Mouse (Mus musculus): ENCODE results near the gene Zfp697. TPM values are rescaled to one million over a fixed set of nuclear protein-coding genes. Genes with fewer than 3 reads are reported as not detected.
A peak's percentile ranks its signal among the peaks of the same experiment; 100 is the strongest.

Zfp697 gene
- polyA plus RNA-seq, 1 experiment from 2014 or later, result 9.5 TPM

GRCm38 (mm10) chr3:98340818-98341594 is 41.3 kb upstream of the Zfp697 start:
- Histone ChIP-seq H3K36me3 (ENCODE audit: control insufficient read depth, insufficient read depth, low read length) (no peaks in the 10 kb centered on the region), H3K4me1 (ENCODE audit: control insufficient read depth, insufficient read depth, low read length) (peaks cover 21% of the 10 kb centered on the region), H3K9ac (ENCODE audit: low read length) (no peak overlapping the region), H3K9me3 (ENCODE audit: control insufficient read depth, low read length) (no peaks in the 10 kb centered on the region), H3K4me3 (ENCODE audit: low read depth, low read length) (no peak overlapping the region), H3K27ac (ENCODE audit: low read depth, low read length) (no peak overlapping the region), H3K27me3 (ENCODE audit: control insufficient read depth, insufficient read depth, low read length) (no peaks in the 10 kb centered on the region), H3K4me2 (no peak overlapping the region)
- ATAC-seq (ENCODE audit: low FRiP score) (no peak), DNase-seq (ENCODE audit: low spot score, missing footprints) (peak; percentile 71)
- WGBS, result 82% methylated on average over 17 of the region's 17 CpGs

GRCm38 (mm10) chr3:98343235-98343634 is 39.0 kb upstream of the Zfp697 start:
- no peak for DNase-seq (ENCODE audit: low spot score, missing footprints)

GRCm38 (mm10) chr3:98348106-98348505 is 34.2 kb upstream of the Zfp697 start:
- H3K27ac ChIP-seq (ENCODE audit: low read depth, low read length), result no peak overlapping the region
- H3K4me2 ChIP-seq, result no peak overlapping the region
- H3K9ac ChIP-seq (ENCODE audit: low read length), result no peak overlapping the region
- no peaks in the 10 kb centered on the region for H3K36me3 ChIP-seq (ENCODE audit: control insufficient read depth, insufficient read depth, low read length)
- H3K4me3 ChIP-seq (ENCODE audit: low read depth, low read length), result no peak overlapping the region
- no peaks in the 10 kb centered on the region; the same call in 1 of the 2 replicates for H3K4me1 ChIP-seq (ENCODE audit: control insufficient read depth, insufficient read depth, low read length)
- DNase-seq (ENCODE audit: low spot score, missing footprints), result no peak
- no peaks in the 10 kb centered on the region for H3K27me3 ChIP-seq (ENCODE audit: control insufficient read depth, insufficient read depth, low read length)
- no peak for ATAC-seq (ENCODE audit: low FRiP score)
- 89% methylated on average over 6 of the region's 6 CpGs for WGBS
- H3K9me3 ChIP-seq (ENCODE audit: control insufficient read depth, low read length), result no peaks in the 10 kb centered on the region

More at GRCm38 (mm10) chr3:98343235-98343634, 39.0 kb upstream of the Zfp697 start:
- H3K4me2 ChIP-seq, result no peak overlapping the region
- no peak overlapping the region for H3K9ac ChIP-seq (ENCODE audit: low read length)
- H3K27ac ChIP-seq (ENCODE audit: low read depth, low read length), result no peak overlapping the region
- H3K27me3 ChIP-seq (ENCODE audit: control insufficient read depth, insufficient read depth, low read length), result no peaks in the 10 kb centered on the region
- no peaks in the 10 kb centered on the region for H3K36me3 ChIP-seq (ENCODE audit: control insufficient read depth, insufficient read depth, low read length)
- 88% methylated on average over 3 of the region's 3 CpGs for WGBS
- H3K9me3 ChIP-seq (ENCODE audit: control insufficient read depth, low read length), result no peaks in the 10 kb centered on the region
- no peak overlapping the region for H3K4me3 ChIP-seq (ENCODE audit: low read depth, low read length)
- H3K4me1 ChIP-seq (ENCODE audit: control insufficient read depth, insufficient read depth, low read length), result peaks cover 5% of the 10 kb centered on the region; the same call in 1 of the 2 replicates
- no peak for ATAC-seq (ENCODE audit: low FRiP score)

GRCm38 (mm10) chr3:98348705-98349104 is 33.6 kb upstream of the Zfp697 start:
- no peaks in the 10 kb centered on the region for H3K27me3 ChIP-seq (ENCODE audit: control insufficient read depth, insufficient read depth, low read length)
- peak; percentile 83 for DNase-seq (ENCODE audit: low spot score, missing footprints)

GRCm38 (mm10) chr3:98353892-98354291 is 28.4 kb upstream of the Zfp697 start:
- H3K27ac ChIP-seq (ENCODE audit: low read depth, low read length), result no peak overlapping the region
- H3K9me3 ChIP-seq (ENCODE audit: control insufficient read depth, low read length), result no peaks in the 10 kb centered on the region
- H3K4me2 ChIP-seq, result no peak overlapping the region
- no peaks in the 10 kb centered on the region for H3K36me3 ChIP-seq (ENCODE audit: control insufficient read depth, insufficient read depth, low read length)
- H3K4me1 ChIP-seq (ENCODE audit: control insufficient read depth, insufficient read depth, low read length), result no peaks in the 10 kb centered on the region
- no peak overlapping the region for H3K4me3 ChIP-seq (ENCODE audit: low read depth, low read length)
- ATAC-seq (ENCODE audit: low FRiP score) (no peak), DNase-seq (ENCODE audit: low spot score, missing footprints) (peak; percentile 96)
- H3K9ac ChIP-seq (ENCODE audit: low read length), result no peak overlapping the region
- H3K27me3 ChIP-seq (ENCODE audit: control insufficient read depth, insufficient read depth, low read length), result no peaks in the 10 kb centered on the region
- WGBS, result 31% methylated on average over 7 of the region's 7 CpGs

More at GRCm38 (mm10) chr3:98348705-98349104, 33.6 kb upstream of the Zfp697 start:
- Histone ChIP-seq H3K27ac (ENCODE audit: low read depth, low read length) (no peak overlapping the region), H3K9me3 (ENCODE audit: control insufficient read depth, low read length) (no peaks in the 10 kb centered on the region), H3K9ac (ENCODE audit: low read length) (no peak overlapping the region), H3K36me3 (ENCODE audit: control insufficient read depth, insufficient read depth, low read length) (no peaks in the 10 kb centered on the region), H3K4me2 (no peak overlapping the region), H3K4me3 (ENCODE audit: low read depth, low read length) (no peak overlapping the region), H3K4me1 (ENCODE audit: control insufficient read depth, insufficient read depth, low read length) (no peaks in the 10 kb centered on the region; the same call in 1 of the 2 replicates)
- 16% methylated on average over 6 of the region's 8 CpGs for WGBS
- ATAC-seq (ENCODE audit: low FRiP score), result peak; percentile 77

GRCm38 (mm10) chr3:98355344-98356025 is 26.8 kb upstream of the Zfp697 start:
- Histone ChIP-seq H3K27me3 (ENCODE audit: control insufficient read depth, insufficient read depth, low read length) (no peaks in the 10 kb centered on the region), H3K9ac (ENCODE audit: low read length) (no peak overlapping the region), H3K4me3 (ENCODE audit: low read depth, low read length) (no peak overlapping the region), H3K36me3 (ENCODE audit: control insufficient read depth, insufficient read depth, low read length) (no peaks in the 10 kb centered on the region), H3K4me1 (ENCODE audit: control insufficient read depth, insufficient read depth, low read length) (no peaks in the 10 kb centered on the region), H3K9me3 (ENCODE audit: control insufficient read depth, low read length) (no peaks in the 10 kb centered on the region), H3K27ac (ENCODE audit: low read depth, low read length) (no peak overlapping the region), H3K4me2 (no peak overlapping the region)
- 67% methylated on average over 10 of the region's 10 CpGs for WGBS
- DNase-seq (ENCODE audit: low spot score, missing footprints) (no peak), ATAC-seq (ENCODE audit: low FRiP score) (peak; percentile 49; the same call in 1 of the 2 replicates)

GRCm38 (mm10) chr3:98356026-98356365 is 26.3 kb upstream of the Zfp697 start:
- WGBS, result 65% methylated on average over 6 of the region's 6 CpGs
- Histone ChIP-seq H3K27ac (ENCODE audit: low read depth, low read length) (no peak overlapping the region), H3K4me2 (no peak overlapping the region), H3K27me3 (ENCODE audit: control insufficient read depth, insufficient read depth, low read length) (no peaks in the 10 kb centered on the region), H3K36me3 (ENCODE audit: control insufficient read depth, insufficient read depth, low read length) (no peaks in the 10 kb centered on the region), H3K9ac (ENCODE audit: low read length) (no peak overlapping the region), H3K9me3 (ENCODE audit: control insufficient read depth, low read length) (no peaks in the 10 kb centered on the region), H3K4me1 (ENCODE audit: control insufficient read depth, insufficient read depth, low read length) (no peaks in the 10 kb centered on the region), H3K4me3 (ENCODE audit: low read depth, low read length) (no peak overlapping the region)
- DNase-seq (ENCODE audit: low spot score, missing footprints) (no peak), ATAC-seq (ENCODE audit: low FRiP score) (peak; percentile 28; the same call in 1 of the 2 replicates)

- no peaks in the 10 kb centered on the region for H3K27me3 ChIP-seq (ENCODE audit: control insufficient read depth, insufficient read depth, low read length)
- DNase-seq (ENCODE audit: low spot score, missing footprints) (no peak), ATAC-seq (ENCODE audit: low FRiP score) (no peak)
- no peak overlapping the region for H3K9ac ChIP-seq (ENCODE audit: low read length)
- H3K27ac ChIP-seq (ENCODE audit: low read depth, low read length), result no peak overlapping the region
- no peaks in the 10 kb centered on the region for H3K4me1 ChIP-seq (ENCODE audit: control insufficient read depth, insufficient read depth, low read length)
- H3K4me2 ChIP-seq, result no peak overlapping the region
- no peaks in the 10 kb centered on the region for H3K36me3 ChIP-seq (ENCODE audit: control insufficient read depth, insufficient read depth, low read length)
- WGBS, result 76% methylated on average over 3 of the region's 3 CpGs
- no peaks in the 10 kb centered on the region for H3K9me3 ChIP-seq (ENCODE audit: control insufficient read depth, low read length)
- H3K4me3 ChIP-seq (ENCODE audit: low read depth, low read length), result no peak overlapping the region
Measured at GRCm38 (mm10) chr3:98356632-98357370, 25.5 kb upstream of the Zfp697 start.

Measured in midbrain, embryonic 11.5 days (tissue).